Mouse (Mus musculus) frontal cortex, postnatal 36 days (tissue): Measurements from ENCODE around the gene Gm21671.
"Not testable (repeated sequence)": the region's sequence is repeated elsewhere in the genome, so short reads cannot be mapped to it uniquely, and the experiment has no call there.

Experiments
- DNase-seq, 2 experiments: peaks; one replicate each; pipeline ENCODE4 v3.0.0; 2022; ENCODE audit warnings: low spot score in 2 of 2

Gm21671 gene

DNA sequence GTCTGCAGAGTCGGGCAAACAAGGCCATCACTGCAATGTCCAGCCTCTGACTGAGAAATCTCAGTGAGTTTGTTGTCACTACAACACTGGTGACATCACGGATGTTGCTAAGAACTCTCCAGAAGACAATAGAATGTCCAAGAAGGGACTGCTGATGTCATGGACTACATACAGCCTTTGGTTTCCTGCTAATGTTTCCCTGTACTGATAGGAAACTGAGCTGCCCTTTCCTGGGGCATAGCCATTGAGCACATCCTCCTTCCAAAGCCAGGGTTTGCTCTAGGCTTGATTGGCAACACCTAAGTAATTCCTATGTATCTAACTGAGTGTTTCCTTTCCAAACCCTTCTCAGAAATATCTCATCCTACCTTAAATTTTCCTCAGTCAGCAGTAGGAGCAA, at the start of gene Gm21671:
Gm21671 (minus strand) TSS at position 101 of the 400 bp plus-strand sequence.
- DNase-seq = not testable (repeated sequence)

DNA sequence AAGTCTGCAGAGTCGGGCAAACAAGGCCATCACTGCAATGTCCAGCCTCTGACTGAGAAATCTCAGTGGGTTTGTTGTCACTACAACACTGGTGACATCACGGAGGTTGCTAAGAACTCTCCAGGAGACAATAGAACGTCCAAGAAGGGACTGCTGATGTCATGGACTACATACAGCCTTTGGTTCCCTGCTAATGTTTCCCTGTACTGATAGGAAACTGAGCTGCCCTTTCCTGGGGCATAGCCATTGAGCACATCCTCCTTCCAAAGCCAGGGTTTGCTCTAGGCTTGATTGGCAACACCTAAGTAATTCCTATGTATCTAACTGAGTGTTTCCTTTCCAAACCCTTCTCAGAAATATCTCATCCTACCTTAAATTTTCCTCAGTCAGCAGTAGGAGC, 34.3 kb upstream of the Gm21671 start, which contains the start of gene Gm21698:
Gm21698 (minus strand) TSS at position 101 of the 400 bp plus-strand sequence.
- DNase-seq = not testable (repeated sequence)

DNA sequence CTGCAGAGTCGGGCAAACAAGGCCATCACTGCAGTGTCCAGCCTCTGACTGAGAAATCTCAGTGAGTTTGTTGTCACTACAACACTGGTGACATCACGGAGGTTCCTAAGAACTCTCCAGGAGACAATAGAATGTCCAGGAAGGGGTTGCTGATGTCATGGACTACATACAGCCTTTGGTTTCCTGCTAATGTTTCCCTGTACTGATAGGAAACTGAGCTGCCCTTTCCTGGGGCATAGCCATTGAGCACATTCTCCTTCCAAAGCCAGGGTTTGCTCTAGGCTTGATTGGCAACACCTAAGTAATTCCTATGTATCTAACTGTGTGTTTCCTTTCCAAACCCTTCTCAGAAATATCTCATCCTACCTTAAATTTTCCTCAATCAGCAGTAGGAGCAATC, 18.3 kb upstream of the Gm21671 start, which contains the start of gene Gm21680:
Gm21680 (minus strand) TSS at position 101 of the 400 bp plus-strand sequence.
- not testable (repeated sequence) for DNase-seq

DNA sequence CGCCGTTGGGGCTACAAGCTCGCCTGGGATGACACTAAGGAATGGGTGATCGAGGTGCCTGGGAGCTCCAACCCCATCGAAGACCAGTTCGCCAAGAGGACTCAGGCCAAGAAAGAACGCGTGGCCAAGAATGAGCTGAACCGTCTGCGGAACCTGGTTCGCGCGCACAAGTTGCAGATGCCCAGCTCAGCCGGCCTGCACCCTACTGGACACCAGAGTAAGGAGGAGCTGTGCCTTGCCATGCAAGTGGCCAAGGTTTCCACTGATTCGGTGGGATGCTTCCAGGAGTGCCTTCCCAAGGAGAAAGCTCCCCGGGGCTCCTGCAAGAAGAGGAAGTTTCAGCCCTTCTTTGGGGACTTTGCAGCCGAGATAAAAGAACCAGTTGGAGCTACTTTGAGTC, 2.8 kb upstream of the Gm21671 start:
- DNase-seq = not testable (repeated sequence)

DNA sequence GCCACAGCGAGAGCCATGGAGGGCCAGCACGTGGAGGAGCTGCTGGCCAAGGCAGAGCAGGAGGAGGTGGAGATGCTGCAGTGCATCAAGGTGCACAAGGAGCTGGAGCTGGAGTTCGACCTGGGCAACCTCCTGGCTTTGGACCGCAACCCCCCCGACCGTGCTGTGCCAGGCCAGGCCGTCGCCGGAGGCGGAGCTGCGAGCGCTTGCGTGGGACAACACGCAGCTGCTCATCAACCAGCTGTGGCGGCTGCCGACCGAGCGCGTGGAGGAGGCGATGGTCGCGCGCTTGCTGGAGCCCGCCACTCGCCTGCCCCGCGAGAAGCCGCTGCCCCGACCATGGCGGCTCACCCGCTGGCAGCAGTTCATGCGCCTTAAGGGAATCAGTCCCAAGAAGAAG, 2.4 kb upstream of the Gm21671 start:
- peak in 1 of 2 experiments; percentile 0 for DNase-seq

DNA sequence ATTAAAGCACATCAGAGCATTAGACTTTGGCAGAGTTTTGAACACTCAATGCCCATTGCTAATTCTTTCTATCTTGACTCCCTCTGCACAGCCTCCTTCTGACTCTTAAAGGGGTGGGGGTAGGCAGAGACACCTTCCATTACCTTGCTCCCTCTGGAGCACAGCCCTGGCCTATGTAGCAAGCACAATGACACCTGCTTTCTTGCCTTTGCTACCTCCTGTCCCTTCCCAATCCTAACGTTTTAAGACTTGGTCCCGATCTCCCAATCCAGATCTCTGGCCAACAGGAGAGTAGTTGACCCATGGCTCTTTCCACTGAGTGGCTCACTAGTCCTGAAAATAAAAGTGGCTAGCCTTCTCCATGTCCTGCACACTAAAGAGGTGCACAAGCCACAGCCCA, 8.8 kb downstream of the Gm21671 start:
- DNase-seq = not testable (repeated sequence)

DNA sequence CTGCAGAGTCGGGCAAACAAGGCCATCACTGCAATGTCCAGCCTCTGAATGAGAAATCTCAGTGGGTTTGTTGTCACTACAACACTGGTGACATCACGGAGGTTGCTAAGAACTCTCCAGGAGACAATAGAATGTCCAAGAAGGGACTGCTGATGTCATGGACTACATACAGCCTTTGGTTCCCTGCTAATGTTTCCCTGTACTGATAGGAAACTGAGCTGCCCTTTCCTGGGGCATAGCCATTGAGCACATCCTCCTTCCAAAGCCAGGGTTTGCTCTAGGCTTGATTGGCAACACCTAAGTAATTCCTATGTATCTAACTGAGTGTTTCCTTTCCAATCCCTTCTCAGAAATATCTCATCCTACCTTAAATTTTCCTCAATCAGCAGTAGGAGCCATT, 11.9 kb downstream of the Gm21671 start, which contains the start of gene Gm21663:
Gm21663 (minus strand) TSS at position 101 of the 400 bp plus-strand sequence.
- DNase-seq = not testable (repeated sequence)
